Mouse (Mus musculus): ENCODE data around the gene Polm.

The Polm gene

DNA sequence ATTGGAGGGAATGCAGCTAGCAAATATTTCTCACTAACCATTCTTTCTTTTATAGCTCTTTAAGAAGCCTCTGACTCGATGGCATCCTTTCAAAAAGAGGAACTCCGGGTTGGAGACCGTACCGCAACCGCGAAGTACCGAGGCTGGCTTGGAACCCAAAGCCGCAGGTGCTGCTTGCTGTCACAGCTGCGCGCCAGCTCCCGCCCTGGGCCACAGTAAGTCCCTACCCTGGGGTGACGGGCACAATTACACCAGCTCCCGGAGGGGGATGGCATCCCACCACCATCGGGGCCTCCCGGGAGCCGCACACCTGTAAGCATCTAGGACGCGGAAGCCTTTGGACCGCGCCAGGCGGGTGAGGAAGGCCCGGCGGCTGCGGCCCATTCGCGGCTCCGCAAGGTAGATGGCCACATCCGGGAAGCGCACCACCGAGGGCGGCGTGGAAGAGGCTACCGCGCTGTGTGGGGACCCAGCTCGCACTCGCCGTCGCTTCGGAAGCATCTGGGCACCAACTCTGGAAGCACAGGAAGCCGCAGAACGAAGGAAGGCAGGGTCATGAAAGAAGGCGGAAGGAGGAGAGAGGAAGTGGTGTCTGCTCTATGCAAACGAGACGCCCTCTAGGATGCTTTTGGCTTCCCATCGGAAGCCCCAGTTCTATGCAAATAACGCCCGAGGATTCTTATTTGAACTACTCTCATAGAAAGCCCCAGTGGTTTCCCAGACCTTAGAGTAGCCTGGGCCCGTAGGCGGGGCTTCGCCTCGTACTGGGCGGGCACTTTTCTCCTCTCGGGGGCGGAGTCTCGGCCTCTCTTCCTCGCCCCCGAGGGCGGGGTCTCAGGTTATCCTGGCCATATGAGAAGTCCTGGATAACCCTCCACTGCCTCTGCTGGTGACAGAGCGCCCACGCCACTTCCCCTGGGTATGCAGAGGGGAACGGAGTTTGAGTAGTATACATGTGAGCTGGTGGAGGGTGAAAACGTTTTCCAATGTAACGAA lies at the start of gene Polm:
Polm (minus strand) TSS at position 766 of the 996 bp plus-strand sequence.
- DNase-seq, result peak; percentile 96 to 97

DNA sequence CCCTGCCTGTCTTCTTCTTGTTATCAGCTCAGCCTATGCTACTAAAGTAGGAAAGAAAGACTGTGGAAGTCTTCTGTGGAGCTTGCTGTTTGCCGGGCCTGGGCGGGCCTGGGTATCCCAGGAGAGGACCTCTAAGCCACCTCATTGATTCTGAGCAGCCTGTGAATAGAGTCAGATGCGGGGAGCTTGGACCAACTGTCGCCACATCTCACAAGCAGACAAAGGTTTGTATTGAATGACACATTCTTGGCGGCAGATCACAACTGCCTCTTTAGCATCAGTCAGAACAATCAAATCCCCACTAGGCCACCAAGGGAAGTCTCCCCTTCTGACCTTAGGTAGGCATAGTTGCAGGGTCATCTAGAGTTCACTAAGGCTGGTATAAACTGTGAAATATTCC lies 49.4 kb upstream of the Polm start:
- no peak for DNase-seq

DNA sequence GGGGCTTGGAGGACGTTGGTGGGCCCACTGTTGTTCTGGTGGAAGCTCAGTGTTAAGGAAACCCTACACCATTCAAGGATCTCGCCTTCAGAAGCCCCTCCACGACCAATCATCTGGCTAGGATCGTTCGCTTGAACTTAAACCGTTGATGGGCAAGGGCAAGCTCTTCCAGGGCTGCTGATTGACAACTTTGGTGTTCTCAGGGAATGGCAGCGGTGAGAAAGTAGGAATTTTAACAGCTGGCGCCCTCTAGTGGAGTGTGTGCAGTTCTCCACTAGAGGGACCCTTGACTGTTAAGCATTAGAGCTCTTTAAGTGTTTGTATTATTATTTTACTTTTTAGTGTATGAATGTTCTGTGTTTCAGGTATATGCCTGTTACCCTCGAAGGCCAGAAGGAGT lies 48.4 kb upstream of the Polm start:
- peak; percentile 81 to 86 for DNase-seq

DNA sequence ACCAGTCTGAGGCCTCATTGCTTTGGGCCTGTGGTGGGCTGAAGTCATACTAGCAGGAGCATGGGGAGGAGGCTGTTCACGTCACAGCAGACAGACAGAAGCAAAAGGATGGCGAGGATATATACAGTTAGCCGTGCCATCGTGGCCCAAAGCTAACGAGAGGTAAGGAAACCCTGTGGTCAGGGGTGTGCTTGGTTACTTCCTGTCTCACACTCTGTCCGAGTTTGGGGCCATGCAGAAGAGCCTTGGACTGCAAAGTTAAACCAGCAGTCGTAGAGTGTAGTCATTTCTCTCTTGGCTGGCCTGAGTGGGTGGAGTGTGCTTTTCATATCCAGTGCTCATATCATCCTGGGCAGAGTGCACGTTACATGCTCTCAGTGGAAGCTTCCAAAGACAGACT lies 44.7 kb upstream of the Polm start:
- no peak for DNase-seq

DNA sequence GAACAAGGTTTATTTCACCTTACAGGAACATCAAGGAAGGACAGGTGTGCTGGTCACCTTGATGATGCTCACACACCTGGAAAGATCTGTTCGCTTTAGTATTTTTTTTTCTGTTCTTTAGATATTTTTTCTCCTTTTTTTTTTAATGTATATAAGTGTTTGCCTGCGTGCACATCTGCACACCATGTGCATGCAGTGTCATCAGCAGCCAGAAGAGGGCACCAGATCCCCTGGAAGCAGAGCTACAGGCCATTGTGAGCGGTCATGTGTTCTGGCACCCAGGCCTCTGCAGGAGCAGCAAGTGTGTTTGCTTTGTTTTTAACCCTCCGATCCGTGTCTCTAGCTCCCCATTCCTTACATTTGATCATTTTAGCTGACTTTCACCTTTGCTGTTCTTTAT lies 42.1 kb upstream of the Polm start:
- peak; percentile 88 to 90 for DNase-seq

- DNase-seq, result no peak
Measured at GRCm38 (mm10) chr11:5878661-5879060, 40.8 kb upstream of the Polm start.

- peak; percentile 98 to 99 for DNase-seq
Measured at GRCm38 (mm10) chr11:5877921-5878526, 40.2 kb upstream of the Polm start, which contains the start of gene Pold2. Gene Pold2 (minus strand): TSS chr11:5878292.

- DNase-seq, result no peak
Measured at GRCm38 (mm10) chr11:5877421-5877820, 39.6 kb upstream of the Polm start.

DNA sequence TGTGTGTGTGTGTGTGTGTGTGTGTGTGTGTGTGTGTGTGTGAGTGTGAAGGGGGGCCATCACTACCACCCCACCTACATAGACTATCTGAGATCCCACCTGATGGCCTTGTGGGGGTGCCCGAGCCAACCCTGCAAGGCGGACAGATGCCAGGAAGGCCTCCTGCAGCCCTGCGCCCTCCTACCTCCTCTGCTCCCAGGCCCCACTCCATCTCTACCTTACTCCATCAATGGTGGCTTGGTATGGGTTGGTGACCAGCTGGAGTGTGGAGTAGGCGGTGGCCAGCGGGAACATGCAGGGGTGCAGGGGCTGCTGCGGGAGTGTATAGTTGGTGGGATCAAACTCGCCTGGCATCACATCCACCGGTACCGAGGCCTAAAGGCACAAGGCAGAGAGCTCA lies 35.4 kb upstream of the Polm start:
- no peak for DNase-seq

DNA sequence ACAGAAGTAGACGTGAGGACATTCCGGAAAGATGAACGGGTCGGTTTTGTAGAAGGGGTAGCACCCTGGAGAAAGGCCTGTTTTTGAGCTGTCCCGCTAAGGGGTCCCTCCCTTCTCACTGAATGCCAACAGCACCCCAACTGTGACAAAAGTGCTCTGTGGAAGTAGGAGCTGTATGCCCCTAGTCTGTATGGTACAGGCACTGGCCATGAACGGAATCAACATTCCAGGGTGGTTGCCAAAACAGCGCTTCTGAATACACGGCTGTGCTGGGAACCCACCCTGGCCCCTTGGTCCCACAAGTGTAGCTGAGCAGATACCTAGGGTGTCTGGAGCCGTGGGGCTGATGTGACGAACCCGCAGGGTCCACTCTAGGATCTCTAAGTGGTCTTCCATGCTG lies 34.9 kb upstream of the Polm start:
- DNase-seq, result no peak

GRCm38 (mm10) chr11:5870069-5870468 lies 32.3 kb upstream of the Polm start:
- no peak for DNase-seq

GRCm38 (mm10) chr11:5869331-5869730 lies 31.5 kb upstream of the Polm start:
- peak; percentile 47 to 58 for DNase-seq

DNA sequence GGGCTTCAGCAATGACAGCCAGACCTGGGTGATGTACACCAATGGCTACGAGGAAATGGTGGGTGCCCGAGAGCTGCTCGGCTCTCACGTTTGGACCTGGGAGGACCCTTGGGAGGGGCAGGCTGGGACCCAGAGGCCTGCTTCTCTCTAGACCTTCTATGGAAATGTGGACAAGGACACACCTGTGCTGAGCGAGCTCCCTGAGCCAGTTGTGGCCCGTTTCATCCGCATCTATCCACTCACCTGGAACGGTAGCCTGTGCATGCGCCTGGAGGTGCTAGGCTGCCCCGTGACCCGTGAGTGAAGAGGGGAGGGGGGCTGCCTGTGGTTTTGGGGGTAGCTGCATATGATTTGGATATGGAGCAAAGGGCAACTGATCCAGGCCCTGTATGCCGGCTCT lies 30.5 kb upstream of the Polm start:
- DNase-seq, result no peak

DNA sequence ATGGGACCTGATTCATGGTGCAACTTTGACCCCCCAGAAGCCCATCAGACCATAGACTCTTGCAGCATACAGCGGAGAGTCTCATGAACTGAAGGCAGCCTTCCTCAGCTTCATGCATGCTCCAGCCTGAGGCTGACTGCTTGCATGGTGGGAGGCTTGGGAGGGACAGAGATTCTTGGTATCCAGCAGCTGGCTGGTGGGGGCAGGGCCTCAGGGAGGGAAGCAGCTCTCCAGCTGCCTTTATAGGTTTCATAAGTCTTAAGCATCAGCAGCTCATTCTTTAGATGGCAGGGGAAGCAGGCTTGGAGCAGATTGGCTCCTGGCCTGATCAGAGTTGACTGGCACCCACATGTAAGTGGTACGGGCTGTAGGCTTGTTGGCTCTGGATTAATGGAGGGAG lies 29.4 kb upstream of the Polm start:
- no peak for DNase-seq

DNA sequence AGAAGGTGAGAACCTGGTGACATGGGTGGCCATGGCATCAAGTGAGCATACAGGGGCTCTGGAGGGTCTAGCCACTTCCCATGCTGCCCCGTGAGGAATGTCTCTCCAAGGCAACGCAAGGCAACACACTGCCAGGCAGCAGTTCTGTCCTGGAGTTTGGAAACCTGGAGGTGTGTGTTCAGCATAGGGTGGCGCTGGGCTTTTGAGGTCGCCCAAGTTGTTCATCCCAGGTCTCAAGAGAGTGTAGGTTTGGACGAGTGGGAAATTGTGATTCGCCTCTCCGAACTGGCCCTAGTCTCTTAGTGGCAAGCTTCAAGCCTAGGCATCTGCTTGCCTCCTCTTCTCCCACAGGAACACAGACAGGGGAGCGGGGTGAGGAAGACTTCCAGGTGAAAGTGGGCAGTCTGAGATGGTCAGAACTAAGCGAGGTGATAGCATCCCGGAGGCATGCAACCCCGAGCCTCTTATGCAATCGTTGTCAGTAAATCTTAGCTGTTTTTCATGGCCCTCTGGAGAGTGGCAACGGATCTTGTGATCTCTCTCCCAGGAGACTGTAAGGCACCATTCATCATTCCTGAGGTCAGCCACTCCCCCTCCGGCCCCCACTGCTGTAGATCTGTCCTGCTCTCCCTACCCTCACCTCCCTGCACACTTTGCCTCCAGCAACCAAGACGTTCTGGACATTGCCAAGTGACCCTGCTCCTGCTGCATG lies 24.7 kb upstream of the Polm start:
- no peak for DNase-seq

- DNase-seq, result peak; percentile 49 to 52
Measured at GRCm38 (mm10) chr11:5861678-5862393, 24.0 kb upstream of the Polm start, which contains the start of gene Aebp1. Gene Aebp1 (plus strand): TSS chr11:5861947.

- DNase-seq, result no peak
Measured at GRCm38 (mm10) chr11:5860639-5861038, 22.8 kb upstream of the Polm start.

- DNase-seq, result no peak
Measured at GRCm38 (mm10) chr11:5859883-5860550, 22.2 kb upstream of the Polm start.

GRCm38 (mm10) chr11:5858723-5859122 lies 20.9 kb upstream of the Polm start:
- DNase-seq, result no peak

GRCm38 (mm10) chr11:5856479-5857130 lies 18.8 kb upstream of the Polm start:
- no peak for DNase-seq

- DNase-seq, result peak; percentile 77 to 82
Measured at GRCm38 (mm10) chr11:5855902-5856301, 18.1 kb upstream of the Polm start.
